Mouse (Mus musculus): ENCODE data around the gene Hcfc1r1.

Hcfc1r1 gene

GRCm38 (mm10) chr17:23673424-23674073 lies at the start of gene Hcfc1r1, which contains the start of gene Thoc6:
TSS of gene Hcfc1r1 (plus strand) at chr17:23673596.
TSS of gene Thoc6 (minus strand) at chr17:23673882.
- peak; percentile 91 for DNase-seq (ENCODE audit: low spot score)

- no peak for DNase-seq (ENCODE audit: low spot score)
Measured at GRCm38 (mm10) chr17:23627813-23628212, 45.6 kb upstream of the Hcfc1r1 start.

GRCm38 (mm10) chr17:23630195-23631020 lies 43.0 kb upstream of the Hcfc1r1 start:
- peak; percentile 81 for DNase-seq (ENCODE audit: low spot score)

- no peak for DNase-seq (ENCODE audit: low spot score)
Measured at GRCm38 (mm10) chr17:23631241-23631640, 42.2 kb upstream of the Hcfc1r1 start.

GRCm38 (mm10) chr17:23644613-23645495 lies 28.5 kb upstream of the Hcfc1r1 start, which contains the start of gene Mmp25:
TSS of gene Mmp25 (minus strand) at chr17:23645277.
- DNase-seq (ENCODE audit: low spot score) = no peak

- no peak for DNase-seq (ENCODE audit: low spot score)
Measured at GRCm38 (mm10) chr17:23645894-23646293, 27.5 kb upstream of the Hcfc1r1 start.

GRCm38 (mm10) chr17:23651363-23651762 lies 22.0 kb upstream of the Hcfc1r1 start:
- DNase-seq (ENCODE audit: low spot score) = no peak

GRCm38 (mm10) chr17:23653324-23653723 lies 20.1 kb upstream of the Hcfc1r1 start:
- no peak for DNase-seq (ENCODE audit: low spot score)

- DNase-seq (ENCODE audit: low spot score) = no peak
Measured at GRCm38 (mm10) chr17:23654001-23654400, 19.4 kb upstream of the Hcfc1r1 start.

GRCm38 (mm10) chr17:23654410-23654809 lies 19.0 kb upstream of the Hcfc1r1 start:
- no peak for DNase-seq (ENCODE audit: low spot score)

- DNase-seq (ENCODE audit: low spot score) = no peak
Measured at GRCm38 (mm10) chr17:23658450-23658849, 14.9 kb upstream of the Hcfc1r1 start.

- peak; percentile 55 for DNase-seq (ENCODE audit: low spot score)
Measured at GRCm38 (mm10) chr17:23660117-23660875, 13.1 kb upstream of the Hcfc1r1 start, which contains the start of gene Bicdl2. TSS of gene Bicdl2 (plus strand) at chr17:23660506.

GRCm38 (mm10) chr17:23660876-23661200 lies 12.6 kb upstream of the Hcfc1r1 start:
- no peak for DNase-seq (ENCODE audit: low spot score)

- no peak for DNase-seq (ENCODE audit: low spot score)
Measured at GRCm38 (mm10) chr17:23661526-23661925, 11.9 kb upstream of the Hcfc1r1 start.

GRCm38 (mm10) chr17:23664556-23665021 lies 8.8 kb upstream of the Hcfc1r1 start:
- no peak for DNase-seq (ENCODE audit: low spot score)

GRCm38 (mm10) chr17:23665511-23665910 lies 7.9 kb upstream of the Hcfc1r1 start:
- no peak for DNase-seq (ENCODE audit: low spot score)

- DNase-seq (ENCODE audit: low spot score) = no peak
Measured at GRCm38 (mm10) chr17:23670516-23671074, 2.8 kb upstream of the Hcfc1r1 start.

- no peak for DNase-seq (ENCODE audit: low spot score)
Measured at GRCm38 (mm10) chr17:23671519-23671918, 1.9 kb upstream of the Hcfc1r1 start.

GRCm38 (mm10) chr17:23672761-23673160 lies 635 bp upstream of the Hcfc1r1 start:
- no peak for DNase-seq (ENCODE audit: low spot score)

GRCm38 (mm10) chr17:23674271-23674952 lies 1.0 kb downstream of the Hcfc1r1 start:
- DNase-seq (ENCODE audit: low spot score) = no peak
